Mouse (Mus musculus) bone marrow, adult 2 months (tissue): ENCODE data around the gene Mrps12.

Experiments
- CTCF ChIP-seq: fragments of 200-500 bp; IDR thresholded peaks from 2 replicates; pipeline ENCODE4 v1.5.1; 2011; ENCODE audit warnings: low read length, control low read depth; ENCODE audit not compliant: control insufficient read depth, insufficient read depth
- POLR2A ChIP-seq: fragments of 200-500 bp; IDR thresholded peaks from 2 replicates; pipeline ENCODE4 v1.6.1; 2011; ENCODE audit warnings: low read depth, mild to moderate bottlenecking, control low read depth, low read length, borderline replicate concordance; ENCODE audit not compliant: control insufficient read depth

DNA sequence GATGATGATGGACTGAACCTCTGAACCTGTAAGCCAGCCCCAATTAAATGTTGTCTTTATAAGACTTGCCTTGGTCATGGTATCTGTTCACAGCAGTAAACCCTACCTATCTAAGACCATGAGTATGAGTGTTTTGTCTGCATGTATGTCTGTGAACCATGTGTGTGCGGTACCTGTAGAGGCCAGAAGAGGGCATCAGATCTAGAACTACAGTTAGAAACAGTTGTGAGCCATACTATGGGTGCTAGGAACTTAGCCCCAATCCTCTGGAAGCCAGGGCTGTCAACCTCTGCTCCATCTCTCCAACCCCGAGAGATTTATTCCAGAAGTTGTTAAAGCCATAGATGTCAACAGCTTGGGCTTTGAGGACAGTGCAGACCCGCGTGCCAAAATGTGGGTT lies 41.4 kb downstream of the Mrps12 start:
- TF ChIP-seq POLR2A, result no peak
- TF ChIP-seq CTCF, result no peak
